Mouse (Mus musculus) cortical plate, adult 2 months (tissue): ENCODE measurements around the gene Tyw3.

Experiments
- CTCF ChIP-seq: fragments of 200-500 bp; IDR thresholded peaks from 2 replicates; pipeline ENCODE4 v1.5.1; 2011; ENCODE audit warnings: mild to moderate bottlenecking, control low read depth, low read length; ENCODE audit not compliant: insufficient read depth; ENCODE audit errors: extremely low read depth
- POLR2A ChIP-seq: fragments of 200-500 bp; IDR thresholded peaks from 2 replicates; pipeline ENCODE4 v1.6.1; 2011; ENCODE audit warnings: mild to moderate bottlenecking, low read length, control low read depth; ENCODE audit not compliant: insufficient read depth; ENCODE audit errors: extremely low read depth

DNA sequence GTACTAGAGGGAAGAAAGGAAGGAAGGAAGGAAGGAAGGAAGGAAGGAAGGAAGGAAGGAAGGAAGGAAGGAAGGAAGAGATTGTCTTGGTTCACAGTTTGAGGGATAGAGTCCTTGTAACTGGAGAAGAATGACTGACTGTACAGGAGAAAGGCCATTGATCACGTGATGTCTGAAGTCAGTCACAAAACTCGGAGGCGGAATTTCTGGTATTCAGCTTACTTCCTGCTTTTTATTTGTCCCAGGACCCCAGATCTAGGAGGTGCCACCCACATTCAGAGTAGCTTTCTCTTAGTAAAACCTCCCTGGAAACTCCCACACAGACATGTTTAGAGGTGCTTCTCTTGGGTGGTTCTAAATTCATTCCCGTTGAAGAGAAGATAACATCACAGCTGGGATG, 50.7 kb downstream of the Tyw3 start:
- no peak for TF ChIP-seq CTCF
- TF ChIP-seq POLR2A = no peak
